Mouse (Mus musculus) small intestine, adult 2 months (tissue): Measurements from ENCODE around the gene Pank3.

Experiments used
- CTCF ChIP-seq: fragments of 200-500 bp; IDR thresholded peaks from 2 replicates; pipeline ENCODE4 v1.5.1; 2012; ENCODE audit warnings: low read depth, mild to moderate bottlenecking, control low read depth, inconsistent platforms, low read length, moderate library complexity, mixed read lengths; ENCODE audit not compliant: insufficient replicate concordance, insufficient read length; ENCODE audit errors: extremely low read depth
- POLR2A ChIP-seq: fragments of 200-500 bp; IDR thresholded peaks from 2 replicates; pipeline ENCODE4 v1.6.1; 2012; ENCODE audit warnings: low read depth, mild to moderate bottlenecking, control low read depth, inconsistent platforms, low read length, moderate library complexity

GRCm38 (mm10) chr11:35736817-35737216, 32.5 kb upstream of the Pank3 start:
- TF ChIP-seq CTCF, result peak; percentile 40; the same call in 1 of the 2 replicates
- TF ChIP-seq POLR2A, result no peak
